ENCODE assay signal across 24 mouse cellular contexts in the genomic region with DNA sequence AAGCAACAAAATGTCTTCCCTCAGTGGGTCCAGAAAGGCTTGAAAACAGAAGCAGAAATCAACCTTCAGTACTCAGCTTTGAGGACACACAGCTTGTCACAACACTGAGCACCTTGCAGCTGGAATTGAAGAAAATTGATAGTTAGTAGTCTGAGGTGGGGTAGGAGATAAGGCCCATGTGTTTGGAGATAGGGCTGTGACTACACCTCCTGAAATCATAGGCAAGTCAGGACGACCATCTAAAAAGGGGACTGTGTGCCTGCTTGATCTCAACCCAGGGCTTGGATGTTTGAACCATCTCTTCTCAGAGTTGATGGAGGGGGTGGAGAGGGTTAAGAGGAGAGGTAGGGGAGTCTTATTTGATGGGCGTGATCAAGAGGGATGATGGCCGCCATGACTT. TPM values are rescaled to one million over a fixed set of nuclear protein-coding genes. Genes with fewer than 3 reads are reported as not detected.
DNase-seq lines count a peak whose midpoint lies in the region; ATAC-seq and TF ChIP-seq lines count a peak whose summit lies in the region.
"Not testable (repeated sequence)": the region's sequence is repeated elsewhere in the genome, so short reads cannot be mapped to it uniquely, and the experiment has no call there.
"Had no signal": no experiment of that assay in that cellular context is flagged by ENCODE, and none has a peak within 500 bp of the region (broad histone marks: within the 10 kb centered on the region; RNA-seq: fewer than 3 reads in every experiment).

No protein-coding gene starts in this region.

- H3K9ac ChIP-seq in MEL (ENCODE audit: control insufficient read depth, low read depth, low read length, poor library complexity, severe bottlenecking); liver, embryonic 12.5 days; liver, embryonic 13.5 days; liver, embryonic 14.5 days (replicated peaks); liver, embryonic 15.5 days; liver, embryonic 16.5 days (ENCODE audit: low read depth, low read length); liver, postnatal 0 days (replicated peaks): not testable (repeated sequence)

- H3K27me3 ChIP-seq in MEL (ENCODE audit: control insufficient read depth in 1 of 2, insufficient read depth in 2 of 2, low read length in 2 of 2); liver, embryonic 12.5 days (replicated peaks); liver, embryonic 13.5 days; liver, embryonic 14.5 days (ENCODE audit: control insufficient read depth, insufficient read depth, low read length); liver, embryonic 15.5 days; liver, embryonic 16.5 days (ENCODE audit: control insufficient read depth, insufficient read depth, low read depth, low read length); liver, postnatal 0 days (ENCODE audit: insufficient read depth, low read length): not testable (repeated sequence)

- not testable (repeated sequence) for TF ChIP-seq RAD21 in MEL (IDR thresholded peaks at IDR 0.05; ENCODE audit: low read depth, low read length)

- peak; percentile 70; the same call in 1 of the 2 replicates for ATAC-seq in liver, embryonic 12.5 days
- peak; percentile 83 for ATAC-seq in liver, embryonic 13.5 days (ENCODE audit: low read depth)
- ATAC-seq in liver, embryonic 14.5 days (ENCODE audit: insufficient read depth), result peak; percentile 75
- ATAC-seq in liver, embryonic 15.5 days (ENCODE audit: insufficient read depth), result peak; percentile 74
- peak; percentile 73; the same call in 1 of the 2 replicates for ATAC-seq in liver, embryonic 16.5 days (ENCODE audit: low read depth)
- not testable (repeated sequence) for ATAC-seq in liver, postnatal 0 days

- H3K9me3 ChIP-seq in MEL (replicated peaks; ENCODE audit: insufficient read depth, low read length); liver, embryonic 12.5 days (replicated peaks); liver, embryonic 13.5 days (replicated peaks); liver, embryonic 14.5 days (ENCODE audit: control insufficient read depth, low read length); liver, embryonic 15.5 days (replicated peaks); liver, embryonic 16.5 days (replicated peaks; ENCODE audit: control insufficient read depth, low read length); liver, postnatal 0 days (ENCODE audit: low read length): not testable (repeated sequence)

- not testable (repeated sequence) for H3K4me3 ChIP-seq in MEL (ENCODE audit: control insufficient read depth in 1 of 2, insufficient read depth in 1 of 2, low read depth in 2 of 2, low read length in 2 of 2); liver, embryonic 12.5 days; liver, embryonic 13.5 days (replicated peaks); liver, embryonic 14.5 days (ENCODE audit: insufficient read depth in 1 of 2, low read depth in 2 of 2, low read length in 2 of 2); liver, embryonic 15.5 days (replicated peaks); liver, embryonic 16.5 days (ENCODE audit: low read depth, low read length); liver, postnatal 0 days (ENCODE audit: low read depth, low read length)

- not testable (repeated sequence) for H3K4me1 ChIP-seq in MEL (ENCODE audit: control insufficient read depth in 1 of 2, insufficient read depth in 2 of 2, low read length in 2 of 2); liver, embryonic 16.5 days (ENCODE audit: control insufficient read depth, low read depth, low read length); liver, postnatal 0 days (ENCODE audit: insufficient read depth)
- H3K4me1 ChIP-seq in liver, embryonic 12.5 days, result peaks cover 13% of the 10 kb centered on the region
- peaks cover 14% of the 10 kb centered on the region for H3K4me1 ChIP-seq in liver, embryonic 13.5 days (replicated peaks)
- peaks cover 5 to 16% of the 10 kb centered on the region in 2 experiments; a peak in 3 of 4 replicates for H3K4me1 ChIP-seq in liver, embryonic 14.5 days (replicated peaks; ENCODE audit: control insufficient read depth in 2 of 2, insufficient read depth in 2 of 2, low read length in 1 of 2)
- H3K4me1 ChIP-seq in liver, embryonic 15.5 days (replicated peaks), result peaks cover 12% of the 10 kb centered on the region

- H3K4me2 ChIP-seq in liver, embryonic 12.5 days; liver, embryonic 13.5 days; liver, embryonic 14.5 days (ENCODE audit: low read depth); liver, embryonic 15.5 days; liver, embryonic 16.5 days (ENCODE audit: low read depth, low read length); liver, postnatal 0 days (ENCODE audit: low read depth, low read length): not testable (repeated sequence)

- not testable (repeated sequence) for DNase-seq in MEL (ENCODE audit: low read depth, low spot score); liver, postnatal 0 days
- DNase-seq in liver, result peak; percentile 5
- DNase-seq in liver, embryonic 13.5 days, result peak; percentile 43
- DNase-seq in liver, embryonic 14.5 days (ENCODE audit: low read depth in 3 of 3, low spot score in 3 of 3), result peak in 2 of 3 experiments; percentile 9 to 12

- TF ChIP-seq EP300 in MEL (IDR thresholded peaks at IDR 0.05; ENCODE audit: low read depth in 1 of 2, low read length in 2 of 2), result not testable (repeated sequence)
- TF ChIP-seq EP300 in liver, embryonic 14.5 days (IDR thresholded peaks at IDR 0.05; ENCODE audit: low read depth), result peak; percentile 80
- peak; percentile 37; the same call in 1 of the 2 replicates for TF ChIP-seq EP300 in liver, postnatal 0 days (IDR thresholded peaks at IDR 0.05; ENCODE audit: low read depth)

- not testable (repeated sequence) for H3K79me2 ChIP-seq in MEL (ENCODE audit: control insufficient read depth, insufficient read depth, low read length, poor library complexity)

- TF ChIP-seq POLR2A in MEL (IDR thresholded peaks at IDR 0.05; ENCODE audit: control insufficient read depth in 1 of 2, insufficient read depth in 1 of 2, low read depth in 1 of 2, low read length in 2 of 2, poor library complexity in 1 of 2), result not testable (repeated sequence)

- not testable (repeated sequence) for TF ChIP-seq CTCF in MEL (IDR thresholded peaks at IDR 0.05 in 2 of 3, conservative IDR thresholded peaks at IDR 0.05 in 1 of 3; ENCODE audit: control insufficient read depth in 1 of 3, insufficient read depth in 1 of 3, low read depth in 2 of 3, low read length in 3 of 3, poor library complexity in 1 of 3, severe bottlenecking in 1 of 3); liver, embryonic 14.5 days (IDR thresholded peaks at IDR 0.05; ENCODE audit: low read depth); liver, postnatal 0 days (IDR thresholded peaks at IDR 0.05; ENCODE audit: low read depth)

- not testable (repeated sequence) for H3K36me3 ChIP-seq in MEL (ENCODE audit: control insufficient read depth in 1 of 2, insufficient read depth in 2 of 2, low read length in 2 of 2); liver, embryonic 12.5 days; liver, embryonic 13.5 days; liver, embryonic 14.5 days (replicated peaks; ENCODE audit: control insufficient read depth, insufficient read depth, low read depth); liver, embryonic 15.5 days (replicated peaks); liver, embryonic 16.5 days (ENCODE audit: control insufficient read depth, insufficient read depth); liver, postnatal 0 days (replicated peaks; ENCODE audit: insufficient read depth, low read length)

- WGBS in liver, embryonic 12.5 days (ENCODE audit: insufficient replicate concordance), result 35% methylated on average over 1 of the region's 3 CpGs
- 33% methylated on average over 1 of the region's 3 CpGs for WGBS in liver, embryonic 13.5 days (ENCODE audit: insufficient replicate concordance)
- WGBS in liver, embryonic 14.5 days (ENCODE audit: insufficient replicate concordance), result 23% methylated on average over 1 of the region's 3 CpGs
- WGBS in liver, embryonic 15.5 days (ENCODE audit: insufficient replicate concordance), result 28% methylated on average over 1 of the region's 3 CpGs
- 39% methylated on average over 1 of the region's 3 CpGs for WGBS in liver, embryonic 16.5 days (ENCODE audit: insufficient replicate concordance)
- 61% methylated on average over 1 of the region's 3 CpGs for WGBS in liver, postnatal 0 days (ENCODE audit: insufficient replicate concordance)

- not testable (repeated sequence) for H3K27ac ChIP-seq in MEL (ENCODE audit: control insufficient read depth, low read depth, low read length); liver, embryonic 12.5 days; liver, embryonic 14.5 days; liver, embryonic 16.5 days (ENCODE audit: low read length); liver, postnatal 0 days (ENCODE audit: low read depth)
- peak overlapping the region; percentile 76 for H3K27ac ChIP-seq in liver, embryonic 13.5 days
- H3K27ac ChIP-seq in liver, embryonic 15.5 days (replicated peaks), result 0 out of 2 replicates have a peak overlapping the region, but pooled peaks have one; percentile 24

RNA-seq across cellular contexts. Expression of a gene that starts 29.8 kb away (rescaled TPM):
- total RNA-seq in MEL (2012; rRNA removed), result not detected in 2 replicates
- not detected for polyA plus RNA-seq in MEL (2012; ENCODE audit: insufficient read depth in 1 of 2, insufficient read length in 2 of 2, low read depth in 1 of 2, low replicate concordance in 2 of 2, missing spikeins in 1 of 2)
- polyA plus RNA-seq in liver, embryonic 12.5 days (2016; fragmentation: Nextera tagmentation; extraction: Ambion mirVana), result not detected in 2 replicates
- not detected in 2 replicates for polyA plus RNA-seq in liver, embryonic 13.5 days (2015; fragmentation: Nextera tagmentation; extraction: Ambion mirVana)
- 0.15 TPM in 1 of 2 replicates, not detected in the other for polyA plus RNA-seq in liver, embryonic 14.5 days (2012; rRNA removed)
- not detected in 2 replicates for polyA plus RNA-seq in liver, embryonic 14.5 days (2014; fragmentation: Nextera tagmentation; extraction: Ambion mirVana)
- polyA plus RNA-seq in liver, embryonic 15.5 days (2015; fragmentation: Nextera tagmentation; extraction: Ambion mirVana), result not detected in 2 replicates
- 0.22 TPM in 1 of 2 replicates, not detected in the other for polyA plus RNA-seq in liver, embryonic 16.5 days (2015; fragmentation: Nextera tagmentation; extraction: Ambion mirVana)
- polyA plus RNA-seq in liver, postnatal 0 days (2015; fragmentation: Nextera tagmentation; extraction: Ambion mirVana), result not detected in 2 replicates
- total RNA-seq: adrenal gland, adult 18-20 months; adrenal gland, adult 2 months; adrenal gland, adult 8-10 months; adrenal gland, postnatal 10 days; adrenal gland, postnatal 14 days; adrenal gland, postnatal 25 days; adrenal gland, postnatal 36 days; adrenal gland, postnatal 4 days; CH12.LX; ES-E14 had no signal
- polyA plus RNA-seq: activated CD4-positive, CD25-positive, alpha-beta regulatory T cell, adult 4 months; adrenal gland, adult 2 months; brain, embryonic 14.5 days; C2C12; CD4-positive, CD25-positive, alpha-beta regulatory T cell, adult 4 months; G1E; Patski had no signal
